Mouse (Mus musculus): ENCODE results near the gene Rxra. TPM values are rescaled to one million over a fixed set of nuclear protein-coding genes. Genes with fewer than 3 reads are reported as not detected.

Gene Rxra
- total and polyA plus RNA-seq, 3 experiments = 2.1 to 5.5 (median 2.4) TPM

DNA sequence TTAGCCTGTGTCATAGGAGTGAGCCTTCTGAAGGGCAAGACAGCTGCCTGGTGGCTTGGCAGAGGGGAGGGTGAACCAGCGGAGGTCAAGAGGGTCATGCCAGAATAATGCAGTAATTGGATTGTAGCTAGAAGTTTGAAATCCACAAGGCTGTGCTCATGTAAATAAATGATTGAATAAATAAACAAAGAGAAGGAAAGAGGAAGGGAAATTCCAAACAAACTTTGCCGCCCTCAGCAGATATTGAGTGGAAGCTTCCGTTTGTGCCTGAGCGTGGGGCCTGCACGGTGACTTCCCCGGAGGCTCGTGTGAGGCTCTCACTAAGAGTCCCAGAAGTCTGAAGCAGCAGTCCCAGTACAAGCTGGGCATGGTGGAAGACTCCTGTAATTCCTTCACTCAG, 91.5 kb downstream of the Rxra start:
- no peak overlapping the region for H3K27ac ChIP-seq (ENCODE audit: insufficient read depth, low read depth)
- H3K4me2 ChIP-seq (ENCODE audit: insufficient read depth, low read depth, poor library complexity, severe bottlenecking) = no peak overlapping the region
- in situ Hi-C loops (cut with MboI; ENCODE audit: low pct_ligation_motif_present, low pct_unique_long_range_greater_than_20kb, low sequenced_read_pairs) (no loop called here), dilution Hi-C loops (cut with MboI; ENCODE audit: extremely low pct_ligation_motif_present, extremely low pct_unique_long_range_greater_than_20kb, low sequenced_read_pairs) (no loop called here)
- no peak for DNase-seq (ENCODE audit: extremely low read depth)
- no peak overlapping the region for H3K9ac ChIP-seq (ENCODE audit: insufficient read depth, low read depth)
- H3K9me3 ChIP-seq (replicated peaks; ENCODE audit: low read length) = no peaks in the 10 kb centered on the region
- H3K4me1 ChIP-seq (ENCODE audit: control insufficient read depth in 1 of 2, insufficient read depth in 2 of 2) = 0 out of 4 replicates have a peak, but pooled peaks cover 0 to 4% of the 10 kb centered on the region in 2 experiments
- H3K36me3 ChIP-seq (replicated peaks in 1 of 2; ENCODE audit: control insufficient read depth in 1 of 2, insufficient read depth in 1 of 2, low read length in 1 of 2) = no peaks in the 10 kb centered on the region
- no peak overlapping the region for H3K4me3 ChIP-seq (replicated peaks in 1 of 3; ENCODE audit: low read depth in 2 of 3, low read length in 2 of 3, poor library complexity in 1 of 3)
- H3K27me3 ChIP-seq (replicated peaks) = peaks cover 64% of the 10 kb centered on the region
- TF ChIP-seq ZKSCAN1 (IDR thresholded peaks at IDR 0.05; ENCODE audit: borderline replicate concordance, low read depth, low read length) (no peak), EP300 (IDR thresholded peaks at IDR 0.05; ENCODE audit: low read length) (no peak), CHD2 (IDR thresholded peaks at IDR 0.05; ENCODE audit: low read length) (no peak), IRF4 (IDR thresholded peaks at IDR 0.05; ENCODE audit: low read depth, low read length) (no peak), NELFE (IDR thresholded peaks at IDR 0.05; ENCODE audit: low read depth, low read length) (no peak)
- no peaks in the 10 kb centered on the region for H3K79me2 ChIP-seq (replicated peaks; ENCODE audit: control insufficient read depth, extremely low read depth, insufficient read depth, poor library complexity, severe bottlenecking)

DNA sequence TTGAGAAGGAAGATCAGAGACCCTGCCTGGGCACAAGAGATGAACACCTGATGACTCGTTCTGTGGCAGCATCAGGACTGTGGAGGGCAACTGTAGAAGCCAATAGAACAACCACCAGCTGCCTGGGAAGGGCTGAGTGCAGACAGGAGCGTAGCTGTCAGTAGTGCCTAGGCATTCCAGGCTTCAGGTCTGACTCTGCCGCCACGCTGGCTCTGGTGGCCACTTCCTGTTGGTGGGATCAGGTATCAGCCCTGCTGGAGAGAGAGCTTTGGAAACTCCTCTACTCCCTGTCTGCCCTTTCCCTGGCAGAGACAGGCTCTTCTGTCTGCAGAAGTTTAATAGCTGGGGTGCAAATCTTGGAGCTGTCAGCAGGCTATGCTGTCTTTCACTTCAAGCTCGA, 93.5 kb downstream of the Rxra start:
- Histone ChIP-seq H3K9me3 (replicated peaks; ENCODE audit: low read length) (no peaks in the 10 kb centered on the region), H3K4me1 (ENCODE audit: control insufficient read depth in 1 of 2, insufficient read depth in 2 of 2) (no peaks in the 10 kb centered on the region), H3K4me2 (ENCODE audit: insufficient read depth, low read depth, poor library complexity, severe bottlenecking) (no peak overlapping the region), H3K36me3 (replicated peaks in 1 of 2; ENCODE audit: control insufficient read depth in 1 of 2, insufficient read depth in 1 of 2, low read length in 1 of 2) (no peaks in the 10 kb centered on the region), H3K27me3 (replicated peaks) (peaks cover 83% of the 10 kb centered on the region), H3K4me3 (replicated peaks in 1 of 3; ENCODE audit: low read depth in 2 of 3, low read length in 2 of 3, poor library complexity in 1 of 3) (no peak overlapping the region), H3K9ac (ENCODE audit: insufficient read depth, low read depth) (no peak overlapping the region), H3K27ac (ENCODE audit: insufficient read depth, low read depth) (no peak overlapping the region), H3K79me2 (replicated peaks; ENCODE audit: control insufficient read depth, extremely low read depth, insufficient read depth, poor library complexity, severe bottlenecking) (no peaks in the 10 kb centered on the region)
- TF ChIP-seq MEF2A (IDR thresholded peaks at IDR 0.05; ENCODE audit: borderline replicate concordance, low read depth, low read length) (no peak), HCFC1 (IDR thresholded peaks at IDR 0.05; ENCODE audit: low read depth, low read length) (no peak), RCOR1 (conservative IDR thresholded peaks at IDR 0.05; ENCODE audit: low read depth, low read length) (no peak), TCF12 (IDR thresholded peaks at IDR 0.05; ENCODE audit: low read depth, low read length) (no peak), JUN (IDR thresholded peaks at IDR 0.05; ENCODE audit: insufficient read depth, low read depth, low read length) (no peak)
- in situ Hi-C loops (cut with MboI; ENCODE audit: low pct_ligation_motif_present, low pct_unique_long_range_greater_than_20kb, low sequenced_read_pairs) (loop anchor here (10.0 kb wide), 1 partner anchor 205 kb away; no protein-coding TSS in a partner anchor), dilution Hi-C loops (cut with MboI; ENCODE audit: extremely low pct_ligation_motif_present, extremely low pct_unique_long_range_greater_than_20kb, low sequenced_read_pairs) (no loop called here)
- DNase-seq (ENCODE audit: extremely low read depth) = no peak

DNA sequence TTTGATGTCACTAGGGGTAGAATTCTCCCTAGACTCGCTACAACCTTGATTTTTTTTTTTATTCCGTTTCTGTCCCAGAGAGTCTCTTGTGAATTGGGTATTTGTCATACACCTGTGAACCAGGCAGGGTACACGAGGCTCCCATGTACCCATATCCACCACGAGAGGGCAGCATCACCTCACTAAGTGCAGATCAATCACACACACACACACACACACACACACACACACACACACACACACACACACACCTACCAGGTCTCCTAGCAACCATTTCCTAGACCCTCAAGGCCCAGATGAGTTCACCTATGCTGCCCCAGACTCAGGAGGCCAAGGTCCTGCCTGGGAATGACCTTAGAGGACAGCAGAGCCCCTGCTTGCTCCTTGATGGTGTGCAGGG, 94.0 kb downstream of the Rxra start:
- peak; percentile 61 for DNase-seq (ENCODE audit: extremely low read depth)
- Histone ChIP-seq H3K79me2 (replicated peaks; ENCODE audit: control insufficient read depth, extremely low read depth, insufficient read depth, poor library complexity, severe bottlenecking) (no peaks in the 10 kb centered on the region), H3K9me3 (replicated peaks; ENCODE audit: low read length) (no peaks in the 10 kb centered on the region), H3K4me2 (ENCODE audit: insufficient read depth, low read depth, poor library complexity, severe bottlenecking) (no peak overlapping the region), H3K9ac (ENCODE audit: insufficient read depth, low read depth) (no peak overlapping the region), H3K4me3 (replicated peaks in 1 of 3; ENCODE audit: low read depth in 2 of 3, low read length in 2 of 3, poor library complexity in 1 of 3) (no peak overlapping the region), H3K27ac (ENCODE audit: insufficient read depth, low read depth) (no peak overlapping the region), H3K4me1 (ENCODE audit: control insufficient read depth in 1 of 2, insufficient read depth in 2 of 2) (no peaks in the 10 kb centered on the region), H3K27me3 (replicated peaks) (peaks cover 86% of the 10 kb centered on the region), H3K36me3 (replicated peaks in 1 of 2; ENCODE audit: control insufficient read depth in 1 of 2, insufficient read depth in 1 of 2, low read length in 1 of 2) (no peaks in the 10 kb centered on the region)
- TF ChIP-seq PAX5 (IDR thresholded peaks at IDR 0.05; ENCODE audit: low read length) (no peak), NRF1 (IDR thresholded peaks at IDR 0.05; ENCODE audit: low read depth, low read length) (no peak), POLR2A (IDR thresholded peaks at IDR 0.05; ENCODE audit: low read depth, low read length) (no peak), SMC3 (IDR thresholded peaks at IDR 0.05; ENCODE audit: low read depth, low read length) (peak; percentile 48), ELF1 (IDR thresholded peaks at IDR 0.05; ENCODE audit: low read depth, low read length) (no peak), RAD21 (IDR thresholded peaks at IDR 0.05; ENCODE audit: low read depth, low read length) (peak; percentile 69), CHD1 (IDR thresholded peaks at IDR 0.05; ENCODE audit: low read depth, low read length) (no peak), CTCF (conservative IDR thresholded peaks at IDR 0.05 in 1 of 2, IDR thresholded peaks at IDR 0.05 in 1 of 2; ENCODE audit: low read depth in 2 of 2, low read length in 2 of 2) (peak; percentile 37 to 76; a peak in 3 of 4 replicates), ZKSCAN1 (IDR thresholded peaks at IDR 0.05; ENCODE audit: borderline replicate concordance, low read depth, low read length) (no peak)
- dilution Hi-C loops (cut with MboI; ENCODE audit: extremely low pct_ligation_motif_present, extremely low pct_unique_long_range_greater_than_20kb, low sequenced_read_pairs) (no loop called here), in situ Hi-C loops (cut with MboI; ENCODE audit: low pct_ligation_motif_present, low pct_unique_long_range_greater_than_20kb, low sequenced_read_pairs) (loop anchor here (10.0 kb wide), 1 partner anchor 205 kb away; no protein-coding TSS in a partner anchor)

Data from CH12.LX (cell line).